Mouse (Mus musculus): ENCODE results near the gene Gpr75.

The Gpr75 gene

GRCm38 (mm10) chr11:30885171-30885871 is at the start of gene Gpr75, which contains the start of gene Asb3:
Gpr75 (plus strand) TSS chr11:30885358.
Asb3 (plus strand) TSS chr11:30885416.
- DNase-seq, result peak; percentile 84 to 87

- DNase-seq, result no peak
These were observed 46.4 kb upstream of the Gpr75 start for GRCm38 (mm10) chr11:30838793-30839192.

- DNase-seq, result peak; percentile 6 to 11
These were observed 40.8 kb upstream of the Gpr75 start for GRCm38 (mm10) chr11:30844355-30844754.

- no peak for DNase-seq
These were observed 12.7 kb upstream of the Gpr75 start for GRCm38 (mm10) chr11:30872425-30872824.

GRCm38 (mm10) chr11:30888153-30888552 is 3.0 kb downstream of the Gpr75 start:
- no peak for DNase-seq

GRCm38 (mm10) chr11:30896201-30896600 is 11.0 kb downstream of the Gpr75 start:
- no peak for DNase-seq

GRCm38 (mm10) chr11:30899312-30899711 is 14.2 kb downstream of the Gpr75 start:
- no peak for DNase-seq

GRCm38 (mm10) chr11:30912311-30912710 is 27.2 kb downstream of the Gpr75 start:
- DNase-seq, result no peak

GRCm38 (mm10) chr11:30920641-30921040 is 35.5 kb downstream of the Gpr75 start:
- DNase-seq, result no peak

GRCm38 (mm10) chr11:30923283-30923682 is 38.1 kb downstream of the Gpr75 start:
- DNase-seq, result no peak

- no peak for DNase-seq
These were observed 42.9 kb downstream of the Gpr75 start for GRCm38 (mm10) chr11:30928079-30928478.

- DNase-seq, result no peak
These were observed 43.3 kb downstream of the Gpr75 start for GRCm38 (mm10) chr11:30928498-30928897.
